Mouse (Mus musculus) stomach, embryonic 16.5 days (tissue): ENCODE measurements around the gene Grrp1. TPM values are rescaled to one million over a fixed set of nuclear protein-coding genes. Genes with fewer than 3 reads are reported as not detected.
"Not testable (repeated sequence)": the region's sequence is repeated elsewhere in the genome, so short reads cannot be mapped to it uniquely, and the experiment has no call there.

Experiments used
- ATAC-seq: fragments of 200-750 bp; cut with Nextera tagmentation; 2 replicates; pipeline ENCODE4 v1.8.0; 2017; ENCODE audit warnings: moderate number of reproducible peaks, moderate TSS enrichment; ENCODE audit not compliant: insufficient read depth, low FRiP score
- H3K27ac ChIP-seq: fragments of 300-500 bp; sonication (generic); 2 replicates; pipeline ENCODE4 v1.5.1; 2014; ENCODE audit warnings: low read length
- H3K27me3 ChIP-seq: fragments of 300-500 bp; sonication (generic); 2 replicates; pipeline ENCODE4 v1.6.1; 2014; ENCODE audit warnings: low read length, control low read depth, mixed read lengths; ENCODE audit not compliant: control insufficient read depth, insufficient read depth
- H3K36me3 ChIP-seq: fragments of 300-500 bp; sonication (generic); 2 replicates; pipeline ENCODE4 v1.6.1; 2014; ENCODE audit warnings: low read length; ENCODE audit not compliant: control insufficient read depth, insufficient read depth
- H3K4me1 ChIP-seq: fragments of 300-500 bp; sonication (generic); 2 replicates; pipeline ENCODE4 v1.6.1; 2014; ENCODE audit warnings: low read length, control low read depth, mixed read lengths; ENCODE audit not compliant: control insufficient read depth, insufficient read depth
- H3K4me2 ChIP-seq: fragments of 300-500 bp; sonication (generic); 2 replicates; pipeline ENCODE4 v1.6.1; 2014; ENCODE audit warnings: low read depth, low read length, mixed read lengths
- H3K4me3 ChIP-seq: fragments of 300-500 bp; sonication (generic); replicated peaks from 2 replicates; pipeline ENCODE4 v1.5.1; 2014; ENCODE audit warnings: mild to moderate bottlenecking, low read length
- H3K9ac ChIP-seq: fragments of 300-500 bp; sonication (generic); 2 replicates; pipeline ENCODE4 v1.6.1; 2014; ENCODE audit warnings: low read length
- H3K9me3 ChIP-seq: fragments of 300-500 bp; sonication (generic); replicated peaks from 2 replicates; pipeline ENCODE4 v1.6.1; 2016; ENCODE audit warnings: low read length, control low read depth; ENCODE audit not compliant: control insufficient read depth
- WGBS: fragments of 180-500 bp; shearing (Covaris S2); extraction: QIAGEN DNeasy Blood & Tissue Kit; methylation state at CpG from one replicate; pipeline ENCODE4 v1.1.7; 2014; 5-methylcytosine and 5-hydroxymethylcytosine counted together
- polyA plus RNA-seq: library from polyadenylated mRNA; unstranded; fragments of >200 nt; fragmentation: Nextera tagmentation; extraction: Ambion mirVana; gene quantifications from 2 replicates; pipeline ENCODE4 v1.2.1, GENCODE M21; 2015

The Grrp1 gene
- polyA plus RNA-seq, 1 experiment from 2014 or later, result 3.2 TPM

DNA sequence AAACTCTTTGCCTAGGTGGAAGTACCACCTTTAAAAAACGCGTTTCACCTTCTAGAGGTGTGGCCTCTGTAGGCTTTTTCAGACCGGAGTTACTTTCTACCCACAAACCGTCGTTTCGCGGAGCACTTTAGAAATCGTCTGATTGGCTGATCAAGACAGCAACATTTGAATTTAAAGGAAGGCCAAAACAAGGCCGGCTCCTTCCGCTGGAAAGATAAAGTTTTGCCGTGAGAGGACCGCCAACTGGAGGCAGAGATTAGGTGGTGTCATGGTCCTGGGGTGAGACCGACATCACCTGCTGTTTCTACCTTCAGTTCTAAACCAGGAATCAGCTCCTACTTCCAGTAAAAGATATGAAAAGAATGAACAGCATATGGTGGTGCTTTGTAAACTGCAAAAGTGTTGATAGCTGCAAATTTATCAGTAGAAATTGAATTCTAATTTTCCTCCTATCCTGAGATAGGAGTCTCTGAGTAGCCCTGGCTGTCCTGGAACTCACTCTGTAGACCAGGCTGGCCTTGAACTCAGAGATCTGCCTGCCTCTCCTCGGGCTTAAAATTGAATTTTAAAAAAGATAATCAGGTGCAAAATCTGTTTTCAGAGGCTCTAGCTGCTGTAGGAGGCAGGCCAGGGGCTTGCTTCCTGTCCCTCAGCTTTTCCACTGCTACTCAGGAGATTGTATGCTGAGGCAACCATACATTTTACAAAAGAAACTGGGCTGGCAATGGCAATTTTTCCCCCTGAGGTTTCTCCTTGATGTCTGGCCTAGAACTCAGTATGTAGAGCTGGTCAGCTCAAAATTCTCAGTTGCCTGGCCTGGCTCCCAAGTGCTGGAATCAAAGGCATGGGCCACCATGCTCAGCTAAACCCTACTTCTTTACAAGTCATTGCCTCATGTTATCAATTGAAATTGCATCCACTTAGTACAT is 19.8 kb upstream of the Grrp1 start:
- H3K9ac ChIP-seq, result 0 out of 2 replicates have a peak overlapping the region, but pooled peaks have one; percentile 8
- H3K27me3 ChIP-seq, result no peaks in the 10 kb centered on the region
- no peaks in the 10 kb centered on the region for H3K4me1 ChIP-seq
- no peaks in the 10 kb centered on the region for H3K9me3 ChIP-seq
- peaks cover 11% of the 10 kb centered on the region for H3K36me3 ChIP-seq
- H3K4me3 ChIP-seq, result peak overlapping the region; percentile 37
- WGBS, result 3% methylated on average over 14 of the region's 14 CpGs
- peak overlapping the region; percentile 52 for H3K4me2 ChIP-seq
- H3K27ac ChIP-seq, result peak overlapping the region; percentile 64
- ATAC-seq, result peak; percentile 72; the same call in 1 of the 2 replicates

DNA sequence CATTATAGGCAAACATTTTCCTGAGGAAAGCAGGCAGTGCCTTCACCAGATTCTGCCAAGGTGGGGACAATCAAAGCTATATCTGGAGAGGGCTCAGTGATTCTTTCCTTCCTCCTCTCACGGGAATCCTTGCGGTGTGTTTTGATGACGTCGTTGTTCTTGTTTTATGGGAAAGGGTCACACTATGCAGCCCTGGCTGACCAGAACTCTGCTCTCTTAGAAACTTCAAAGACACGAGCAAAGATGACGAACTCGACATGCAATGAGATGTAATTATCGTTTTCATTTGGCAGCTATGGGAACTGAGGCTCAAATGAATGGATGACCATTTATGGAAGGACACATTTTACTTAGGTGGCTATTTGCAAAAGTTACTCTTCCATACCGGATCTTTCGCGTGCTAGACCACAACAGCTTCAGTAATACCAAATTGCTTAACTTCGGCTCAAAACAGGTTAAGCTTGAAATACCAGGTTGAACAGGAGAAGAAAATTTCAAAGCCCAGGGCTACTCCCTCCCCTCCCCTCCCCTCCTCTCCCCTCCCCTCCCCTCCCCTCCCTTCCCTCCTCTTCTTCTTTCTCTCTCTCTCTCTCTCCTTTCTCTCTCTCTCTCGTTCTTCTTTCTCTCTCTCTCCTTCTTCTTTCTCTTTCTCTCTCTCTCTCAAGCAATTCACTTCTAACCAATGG is 19.0 kb upstream of the Grrp1 start:
- WGBS, result 17% methylated on average over 12 of the region's 13 CpGs
- Histone ChIP-seq H3K9ac (0 out of 2 replicates have a peak overlapping the region, but pooled peaks have one; percentile 54), H3K4me2 (peak overlapping the region; percentile 52), H3K27ac (0 out of 2 replicates have a peak overlapping the region, but pooled peaks have one; percentile 64), H3K4me3 (peak overlapping the region; percentile 37), H3K9me3 (no peaks in the 10 kb centered on the region), H3K27me3 (no peaks in the 10 kb centered on the region), H3K4me1 (no peaks in the 10 kb centered on the region), H3K36me3 (peaks cover 11% of the 10 kb centered on the region)
- ATAC-seq, result no peak

DNA sequence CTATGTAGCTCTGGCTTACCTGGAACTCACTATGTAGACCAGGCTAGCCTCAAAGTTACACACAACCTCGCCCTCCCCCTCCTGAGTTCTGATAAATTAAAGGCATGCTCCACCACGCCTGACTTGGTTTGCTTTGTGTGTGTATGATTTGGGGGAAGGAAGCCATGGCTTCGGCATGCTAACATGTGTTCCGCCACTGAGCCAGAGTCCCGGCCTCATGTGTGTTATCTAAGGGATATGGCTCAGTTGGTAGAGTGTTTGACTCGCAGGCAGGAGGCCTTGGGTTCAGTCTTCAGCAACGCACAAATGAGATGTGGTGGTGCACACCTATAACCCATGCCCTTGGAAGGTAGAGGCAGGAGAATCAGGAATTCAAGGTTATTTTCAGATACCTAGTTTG is 18.1 kb upstream of the Grrp1 start:
- no peak for ATAC-seq
- H3K27ac ChIP-seq, result no peak overlapping the region
- H3K4me1 ChIP-seq, result no peaks in the 10 kb centered on the region
- WGBS, result 82% methylated on average over 7 of the region's 7 CpGs
- no peaks in the 10 kb centered on the region for H3K27me3 ChIP-seq
- H3K36me3 ChIP-seq, result peaks cover 8% of the 10 kb centered on the region
- H3K9me3 ChIP-seq, result no peaks in the 10 kb centered on the region
- H3K9ac ChIP-seq, result no peak overlapping the region
- H3K4me2 ChIP-seq, result no peak overlapping the region
- no peak overlapping the region for H3K4me3 ChIP-seq

DNA sequence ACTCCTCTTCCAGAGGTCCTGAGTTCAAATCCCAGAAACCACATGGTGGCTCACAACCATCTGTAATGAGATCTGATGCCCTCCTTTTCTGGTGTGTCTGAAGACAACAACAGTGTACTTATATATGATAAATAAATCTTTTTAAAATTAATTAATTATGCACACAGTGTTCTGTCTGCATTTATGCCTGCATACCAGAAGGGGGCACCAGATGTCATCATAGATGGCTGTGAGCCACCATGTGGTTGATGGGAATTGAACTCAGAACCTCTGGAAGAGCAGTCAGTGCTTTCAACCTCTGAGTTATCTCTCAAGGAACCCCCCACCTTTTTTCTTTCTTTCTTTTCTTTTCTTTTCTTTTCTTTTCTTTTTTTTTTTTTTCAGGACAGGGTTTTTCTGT is 15.7 kb upstream of the Grrp1 start:
- not testable (repeated sequence) for H3K9me3 ChIP-seq, H3K4me1 ChIP-seq, ATAC-seq, H3K9ac ChIP-seq, H3K27me3 ChIP-seq, H3K4me3 ChIP-seq, H3K27ac ChIP-seq, H3K36me3 ChIP-seq, H3K4me2 ChIP-seq

DNA sequence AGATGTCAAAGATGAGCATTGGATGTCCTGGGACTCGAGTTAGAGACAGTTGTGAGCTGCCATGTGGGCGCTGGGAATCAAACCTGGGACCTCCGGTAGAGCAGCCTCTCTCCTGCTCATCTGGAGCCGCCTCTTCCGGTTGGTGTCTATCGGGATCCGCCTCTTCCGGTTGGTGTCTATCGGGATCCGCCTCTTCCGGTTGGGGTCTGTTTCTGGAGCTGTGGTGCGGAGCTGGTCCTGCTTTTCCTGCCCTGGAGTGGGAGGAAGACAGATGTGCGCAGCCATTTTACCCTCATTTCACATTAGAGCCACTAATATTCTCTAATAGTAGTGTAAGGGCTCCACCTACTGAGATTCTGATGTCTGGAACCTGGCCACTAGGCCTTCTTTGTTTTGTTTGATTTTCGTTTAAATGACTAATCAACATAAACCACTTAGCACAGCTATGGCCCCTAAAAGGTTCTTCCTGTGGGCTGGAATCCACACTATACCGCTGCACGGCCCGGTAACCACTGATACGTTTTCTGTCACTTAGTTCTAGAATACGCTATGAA is 14.3 kb upstream of the Grrp1 start:
- H3K4me3 ChIP-seq, result no peak overlapping the region
- H3K9me3 ChIP-seq, result no peaks in the 10 kb centered on the region
- no peaks in the 10 kb centered on the region for H3K4me1 ChIP-seq
- no peaks in the 10 kb centered on the region for H3K27me3 ChIP-seq
- 81% methylated on average over 19 of the region's 19 CpGs for WGBS
- H3K4me2 ChIP-seq, result no peak overlapping the region
- no peak overlapping the region for H3K27ac ChIP-seq
- no peak overlapping the region for H3K9ac ChIP-seq
- no peak for ATAC-seq
- H3K36me3 ChIP-seq, result no peaks in the 10 kb centered on the region

DNA sequence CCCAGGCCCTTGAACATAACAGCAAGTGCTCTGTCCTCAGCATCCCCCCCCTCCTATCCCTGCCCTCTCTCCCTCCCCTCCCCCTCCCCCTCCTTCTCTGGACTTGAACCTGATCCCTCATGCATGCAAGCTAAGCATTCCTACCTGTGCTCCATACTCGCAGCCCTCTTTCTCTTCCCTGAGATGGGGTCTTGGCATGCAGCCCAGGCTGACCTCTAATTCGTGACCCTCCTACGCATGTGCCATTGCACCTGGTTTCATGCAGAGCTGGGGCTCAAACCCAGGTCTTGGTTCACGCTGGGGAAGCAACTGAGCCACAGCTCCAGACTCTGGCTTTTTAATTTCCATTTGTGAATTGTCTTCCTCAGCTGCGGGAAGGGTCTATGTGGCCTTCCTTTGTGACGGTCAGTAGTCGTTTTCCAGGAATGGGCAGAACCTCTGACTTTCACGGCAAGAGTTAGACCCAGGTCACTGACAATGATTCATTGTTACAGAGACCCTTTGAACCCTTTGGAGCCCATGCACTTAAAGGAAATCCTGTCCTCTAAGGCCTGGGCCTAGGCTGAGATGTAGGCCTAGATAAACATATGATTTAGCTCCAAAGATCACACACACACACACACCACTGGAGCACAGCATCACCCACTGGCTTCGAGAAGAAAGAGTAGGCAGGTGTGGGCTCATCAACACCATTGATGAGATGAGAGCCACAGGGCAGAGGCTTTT is 12.1 kb upstream of the Grrp1 start:
- Histone ChIP-seq H3K27me3 (no peaks in the 10 kb centered on the region), H3K4me3 (no peak overlapping the region), H3K4me1 (no peaks in the 10 kb centered on the region), H3K27ac (no peak overlapping the region), H3K4me2 (no peak overlapping the region), H3K36me3 (no peaks in the 10 kb centered on the region), H3K9ac (no peak overlapping the region), H3K9me3 (no peaks in the 10 kb centered on the region)
- 56% methylated on average over 9 of the region's 9 CpGs for WGBS
- no peak for ATAC-seq

DNA sequence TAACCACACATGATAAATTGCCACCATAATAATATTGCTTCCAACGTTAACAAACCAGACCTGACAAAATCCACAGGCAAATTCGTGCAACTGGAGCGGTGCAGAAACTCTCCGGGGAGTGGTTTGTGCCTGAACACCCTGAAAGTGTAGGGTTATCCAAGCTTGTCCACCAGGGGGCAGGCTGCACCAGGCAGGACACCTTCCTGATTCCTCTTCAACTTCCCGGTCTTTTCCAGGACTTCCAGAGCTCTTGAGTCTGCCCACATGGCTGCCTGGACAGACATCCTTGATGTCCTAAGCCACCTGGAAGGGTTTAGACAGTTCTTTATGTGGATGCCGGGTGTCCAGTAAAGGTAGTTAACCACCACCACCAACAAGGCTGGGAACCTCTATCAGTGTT is 9.3 kb upstream of the Grrp1 start:
- H3K4me1 ChIP-seq, result no peaks in the 10 kb centered on the region
- H3K4me3 ChIP-seq, result no peak overlapping the region
- 34% methylated on average over 6 of the region's 6 CpGs for WGBS
- no peak overlapping the region for H3K27ac ChIP-seq
- H3K4me2 ChIP-seq, result no peak overlapping the region
- no peaks in the 10 kb centered on the region for H3K9me3 ChIP-seq
- no peaks in the 10 kb centered on the region for H3K36me3 ChIP-seq
- H3K27me3 ChIP-seq, result no peaks in the 10 kb centered on the region
- no peak overlapping the region for H3K9ac ChIP-seq
- no peak for ATAC-seq

DNA sequence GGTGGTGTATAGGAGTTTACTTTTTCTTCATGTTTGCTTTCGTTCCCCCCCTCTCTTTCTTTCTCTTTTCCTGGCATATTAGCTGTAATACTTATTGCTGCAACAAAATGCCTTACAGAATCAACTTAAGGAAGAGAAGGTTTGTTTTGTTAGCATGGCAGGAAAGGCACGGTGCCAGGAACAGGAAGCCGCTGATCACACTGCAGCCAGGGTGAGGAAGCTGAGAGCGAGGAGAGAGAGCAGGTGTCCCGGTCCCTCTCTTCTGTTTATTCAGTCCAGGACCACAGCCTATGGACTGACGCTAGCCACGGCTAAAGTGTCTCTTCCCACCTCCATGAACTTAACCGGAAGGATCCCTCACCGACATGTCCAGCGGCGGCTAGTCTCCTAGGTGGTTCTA is 4.4 kb upstream of the Grrp1 start:
- Histone ChIP-seq H3K36me3 (no peaks in the 10 kb centered on the region), H3K9me3 (no peaks in the 10 kb centered on the region), H3K4me2 (no peak overlapping the region), H3K4me3 (no peak overlapping the region), H3K27me3 (0 out of 2 replicates have a peak, but pooled peaks cover under 1% of the 10 kb centered on the region), H3K9ac (no peak overlapping the region), H3K27ac (no peak overlapping the region), H3K4me1 (peaks cover 11% of the 10 kb centered on the region)
- WGBS, result 45% methylated on average over 11 of the region's 11 CpGs
- ATAC-seq, result no peak
